Mouse (Mus musculus): ENCODE measurements around the gene Tgfbrap1.

Gene Tgfbrap1

DNA sequence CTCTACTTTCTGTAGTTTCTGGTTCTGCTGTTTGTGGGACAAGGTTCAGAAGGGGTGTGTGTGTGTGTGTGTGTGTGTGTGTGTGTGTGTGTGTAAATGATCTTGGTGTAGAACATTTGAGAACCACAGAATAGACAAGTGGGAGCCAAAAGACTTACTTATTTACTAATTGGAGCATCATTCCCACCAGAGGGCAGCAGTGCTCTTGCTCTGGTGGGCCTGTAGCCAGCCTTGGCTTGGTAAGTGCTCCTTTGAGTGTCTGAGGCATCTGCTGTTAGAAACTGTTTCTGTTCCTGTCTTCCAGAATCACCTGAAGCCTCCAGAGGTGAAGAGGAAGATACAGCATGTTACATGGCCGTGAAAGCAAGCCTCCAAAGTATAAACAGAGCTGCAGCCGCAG is 14.4 kb upstream of the Tgfbrap1 start:
- peak in 1 of 2 experiments; percentile 61 for DNase-seq (ENCODE audit: low spot score in 2 of 2)

DNA sequence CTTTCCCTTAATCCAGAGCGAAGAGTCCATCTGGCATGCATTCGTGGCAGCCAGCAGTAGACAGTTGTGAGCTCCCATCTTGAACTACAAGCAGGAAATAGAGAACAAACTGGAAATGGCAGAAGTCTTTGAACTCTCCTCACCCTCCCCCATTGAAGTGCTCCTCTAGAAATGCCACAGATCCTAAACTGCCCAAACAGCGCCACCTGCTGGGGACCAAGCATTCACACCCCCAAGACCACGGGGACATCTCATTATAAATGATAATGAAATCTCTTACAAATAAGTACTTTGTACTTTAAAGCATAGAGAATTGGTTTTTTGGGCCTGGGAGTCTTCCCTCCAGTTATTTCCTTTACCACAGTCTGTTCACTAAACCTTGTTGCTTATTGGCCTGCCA is 12.1 kb upstream of the Tgfbrap1 start:
- DNase-seq (ENCODE audit: low spot score in 2 of 2) = no peak

DNA sequence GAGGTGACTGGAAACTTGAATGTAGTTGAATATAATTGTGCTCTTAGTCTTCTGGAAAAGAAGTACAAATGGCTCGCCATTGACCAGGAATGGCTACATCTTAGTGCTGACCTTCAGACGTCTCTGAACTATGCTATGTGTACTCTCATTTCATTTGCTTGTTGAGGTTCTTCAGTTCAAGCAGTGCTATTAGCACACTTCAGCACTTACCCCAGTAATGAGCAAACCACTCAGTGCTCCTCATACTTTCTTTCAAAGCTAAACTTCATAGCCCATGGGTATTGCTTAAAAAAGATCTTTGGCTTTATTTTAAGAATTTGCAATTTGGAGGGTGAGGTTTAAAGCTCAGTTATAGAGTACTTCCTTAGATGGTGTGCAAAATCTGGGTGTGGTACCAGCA is 10.3 kb upstream of the Tgfbrap1 start:
- DNase-seq (ENCODE audit: low spot score in 2 of 2) = no peak

DNA sequence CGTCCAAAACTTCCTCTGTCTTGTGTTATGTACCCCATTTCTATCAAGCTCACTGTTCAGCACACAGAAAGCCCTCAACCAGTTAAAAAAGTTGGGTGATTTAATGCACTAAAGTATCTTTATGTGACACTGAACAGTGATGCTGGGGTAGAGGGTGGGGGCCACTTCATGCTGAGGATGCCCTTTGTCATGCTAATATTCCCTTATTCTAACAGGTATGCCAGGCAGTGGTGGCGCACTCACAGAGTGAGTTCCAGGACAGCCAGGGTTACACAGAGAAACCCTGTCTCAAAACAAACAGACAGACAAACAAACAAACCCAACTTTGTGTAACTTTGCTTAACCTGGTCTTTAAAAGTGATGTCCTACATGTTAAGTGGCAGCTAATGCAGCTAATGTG is 4.2 kb downstream of the Tgfbrap1 start:
- DNase-seq (ENCODE audit: low spot score in 2 of 2) = no peak

DNA sequence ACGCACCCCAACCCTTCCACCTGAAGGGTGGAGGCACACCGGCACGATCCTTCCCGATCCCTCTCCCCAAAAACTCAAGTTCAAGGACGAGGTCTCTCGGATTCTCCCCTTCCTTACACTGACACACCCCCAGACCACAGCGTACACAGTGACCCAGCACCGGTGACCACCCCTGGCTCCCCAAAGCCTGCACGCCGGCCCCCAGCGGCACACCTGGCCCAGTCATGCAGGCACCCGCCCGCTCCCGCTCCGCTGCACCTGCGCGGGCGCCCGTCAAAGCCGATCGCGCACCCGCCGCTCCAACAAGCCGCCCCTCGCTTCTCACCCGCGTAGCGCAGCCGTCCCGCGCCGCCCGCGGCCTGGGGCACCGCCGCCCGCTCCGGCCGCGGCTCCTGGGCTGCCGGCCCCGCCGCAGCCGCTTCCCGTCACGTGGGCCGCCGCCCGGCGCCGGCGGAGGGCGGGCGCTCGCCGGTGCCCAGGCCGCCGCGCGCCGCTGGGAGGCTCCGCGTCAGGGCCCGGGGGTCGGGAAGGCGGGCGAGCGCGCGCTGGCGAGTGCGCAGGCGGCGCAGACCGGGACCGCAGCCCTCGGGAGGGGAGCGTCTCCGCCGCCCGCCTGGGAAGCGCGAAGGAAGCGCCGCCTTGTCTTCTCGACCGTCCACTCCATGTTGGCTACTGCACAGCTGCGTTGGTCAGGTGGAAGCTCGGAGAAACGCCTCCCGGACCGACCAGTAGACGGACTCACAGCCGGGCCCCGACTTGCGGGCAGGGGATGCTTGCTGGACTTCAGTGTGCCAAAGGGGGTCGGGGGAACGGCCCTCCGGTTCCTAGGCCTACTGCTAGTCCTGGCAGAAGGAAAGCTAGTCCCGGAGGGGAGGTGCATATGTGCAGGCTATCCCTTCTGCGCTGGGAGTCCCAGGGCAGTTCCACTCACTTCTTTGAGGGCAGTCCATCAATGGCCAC is 6.1 kb downstream of the Tgfbrap1 start:
- peak; percentile 58 to 64 for DNase-seq (ENCODE audit: low spot score in 2 of 2)

DNA sequence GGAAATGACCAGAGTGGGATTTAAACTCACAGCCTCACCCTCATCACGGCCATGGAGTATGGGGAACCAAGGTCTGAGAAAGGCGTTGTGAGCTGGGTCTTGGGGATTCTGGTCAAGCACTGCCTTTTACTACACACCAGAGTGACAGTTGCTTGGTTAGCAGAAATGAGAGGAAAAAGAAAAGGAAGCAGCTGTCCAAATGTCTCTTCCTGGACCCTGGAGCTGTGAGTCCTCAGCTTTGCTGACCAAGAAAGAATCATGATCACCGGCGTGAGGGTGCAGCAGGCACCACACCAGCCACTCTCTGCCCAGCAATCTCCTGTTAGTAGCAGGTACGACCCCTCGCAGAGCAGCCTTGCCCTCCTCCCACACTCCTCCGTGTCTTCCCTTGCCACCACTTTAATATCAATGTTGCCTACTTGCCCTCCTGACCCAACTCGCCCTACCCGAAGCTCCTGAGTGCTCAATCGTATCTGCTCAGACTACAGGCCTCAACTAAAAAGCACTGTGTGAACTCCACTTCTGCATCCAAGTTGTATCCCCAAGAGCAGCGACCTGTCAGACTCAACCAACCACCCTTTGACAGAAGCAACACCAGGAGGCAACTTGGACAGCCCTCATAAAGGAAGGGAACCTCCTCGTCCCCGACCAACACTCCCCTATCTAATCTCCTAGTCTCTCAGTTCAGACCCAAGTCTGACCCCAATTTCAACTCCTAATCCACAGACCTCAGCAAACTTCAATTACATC is 7.0 kb downstream of the Tgfbrap1 start:
- DNase-seq (ENCODE audit: low spot score in 2 of 2) = no peak

DNA sequence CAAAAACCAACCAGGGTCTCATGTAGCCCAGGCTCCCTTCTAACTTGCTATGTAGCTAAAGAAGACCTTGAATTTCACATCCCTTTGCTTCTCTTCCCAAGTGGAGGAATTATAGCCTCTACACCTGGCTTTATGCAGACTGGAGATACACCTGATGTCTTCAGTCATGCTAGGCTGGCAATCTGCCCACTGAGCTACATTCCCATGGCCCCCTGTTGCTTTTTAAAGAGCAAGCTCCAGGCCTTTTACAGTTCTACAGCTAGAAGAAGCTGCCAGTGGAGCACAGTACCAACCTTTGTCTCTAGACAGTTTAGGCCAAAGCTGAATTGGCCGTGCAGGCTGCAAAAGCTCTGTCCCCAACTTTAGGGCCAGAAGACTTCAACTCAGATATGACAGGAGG is 8.0 kb downstream of the Tgfbrap1 start:
- no peak for DNase-seq (ENCODE audit: low spot score in 2 of 2)

DNA sequence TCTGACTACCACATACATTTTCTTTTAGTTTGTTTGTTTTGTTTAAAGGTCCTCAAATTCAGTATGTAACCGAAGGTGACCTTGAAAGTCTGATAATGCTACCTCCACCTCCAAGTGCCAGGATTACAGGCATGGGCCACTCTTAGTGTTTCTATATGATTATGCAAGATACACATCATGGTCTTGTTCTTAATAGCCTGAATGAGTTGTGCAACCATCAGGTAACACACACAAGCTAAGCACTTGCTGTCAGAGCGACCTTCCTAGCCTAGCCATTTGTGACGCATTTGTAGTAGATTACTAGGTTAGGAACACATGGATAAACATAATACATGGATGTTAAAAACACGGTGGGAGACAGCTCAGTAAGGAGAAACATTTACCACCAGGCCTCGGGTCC is 15.5 kb downstream of the Tgfbrap1 start:
- no peak for DNase-seq (ENCODE audit: low spot score in 2 of 2)

DNA sequence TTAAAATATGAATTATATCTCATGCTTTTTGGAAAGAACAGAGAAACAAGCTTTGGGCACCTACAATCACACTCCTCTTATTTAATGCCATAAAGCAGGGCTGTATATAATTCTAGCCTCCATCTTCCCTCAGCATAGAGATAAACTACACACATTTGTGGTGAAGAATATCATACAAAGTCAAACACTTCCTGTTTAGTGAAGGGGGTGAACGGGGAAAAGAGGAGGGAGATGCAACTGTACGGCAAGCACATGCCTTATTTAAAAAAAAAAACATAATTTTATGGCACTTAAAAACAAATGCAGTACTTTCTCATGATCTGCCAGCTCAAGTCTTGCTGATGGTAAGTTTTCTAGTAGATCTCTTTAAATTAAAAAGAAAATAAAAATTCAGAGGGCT is 20.3 kb downstream of the Tgfbrap1 start:
- DNase-seq (ENCODE audit: low spot score in 2 of 2) = no peak

DNA sequence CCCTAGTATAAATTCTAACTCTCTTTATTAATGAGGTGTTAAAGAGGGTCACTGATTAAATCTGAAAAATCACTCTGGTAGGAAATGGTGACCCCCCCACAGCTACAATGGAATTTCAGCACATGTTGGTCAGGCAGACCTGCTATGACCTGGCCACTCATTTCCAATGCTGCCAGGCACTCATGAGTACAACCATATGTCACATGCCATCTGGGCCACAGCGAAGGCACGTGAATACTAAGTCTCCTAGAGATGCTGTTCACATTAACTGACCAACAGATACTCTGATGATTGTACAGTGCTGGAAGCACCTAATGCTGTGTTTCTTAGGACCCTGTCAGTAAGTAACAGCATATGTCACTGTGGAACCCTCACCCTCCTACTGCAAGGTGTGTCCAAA is 23.6 kb downstream of the Tgfbrap1 start:
- no peak for DNase-seq (ENCODE audit: low spot score in 2 of 2)

DNA sequence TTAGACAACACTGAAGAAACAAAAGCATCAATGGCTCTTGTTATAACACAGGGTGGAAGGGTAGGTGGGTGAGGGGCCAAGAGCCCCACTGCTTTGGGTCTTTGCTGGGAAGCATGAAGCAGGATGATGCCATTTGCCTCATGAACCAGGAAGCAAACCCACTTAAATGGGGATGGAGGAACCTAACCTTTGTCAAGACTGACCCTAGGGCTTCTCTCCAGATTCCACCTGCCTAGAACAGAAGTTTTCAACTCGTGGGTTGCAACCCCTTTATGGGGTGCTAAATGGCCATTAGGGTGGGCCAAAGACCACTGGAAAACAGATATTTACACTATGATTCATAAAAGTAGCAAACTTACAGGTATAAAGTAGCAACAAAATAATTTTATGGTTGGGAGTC is 25.9 kb downstream of the Tgfbrap1 start:
- DNase-seq (ENCODE audit: low spot score in 2 of 2) = no peak

DNA sequence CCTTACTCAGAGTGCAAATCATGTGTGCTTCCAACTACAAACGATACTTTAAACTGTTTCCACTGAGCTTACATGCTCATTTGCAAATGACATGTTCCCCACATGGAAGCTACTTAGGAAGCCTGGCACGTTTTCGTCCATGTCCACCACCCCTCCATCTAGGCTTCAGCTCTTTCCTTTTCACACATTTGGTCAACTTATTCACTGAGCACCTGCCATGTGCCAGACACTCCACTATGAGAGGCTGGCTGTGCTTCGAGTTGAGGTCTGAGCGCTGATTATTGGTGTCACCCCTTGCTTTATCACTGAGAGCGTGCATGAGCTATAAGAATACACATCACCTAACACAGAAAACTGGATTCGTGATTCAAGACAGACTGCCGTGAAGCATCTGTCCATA is 26.4 kb downstream of the Tgfbrap1 start:
- no peak for DNase-seq (ENCODE audit: low spot score in 2 of 2)

DNA sequence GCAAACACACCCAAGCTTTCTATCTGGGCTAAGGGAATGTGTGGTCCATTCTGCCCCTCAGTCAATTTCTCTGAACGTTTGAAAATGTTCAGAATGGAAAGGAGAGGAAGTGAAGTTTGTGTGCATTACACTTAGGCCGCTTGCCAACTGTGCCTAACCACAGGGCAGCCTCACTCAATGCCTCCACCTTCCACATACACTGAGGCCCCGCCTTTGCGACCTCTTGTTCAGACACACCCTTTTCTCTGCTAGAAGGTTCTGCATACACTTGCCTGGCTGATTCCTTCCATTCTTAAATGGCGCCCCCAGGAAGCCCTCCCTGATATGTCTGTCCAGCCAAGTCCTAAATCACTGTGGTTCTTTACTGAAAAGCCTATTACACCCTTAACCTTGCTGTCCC is 27.7 kb downstream of the Tgfbrap1 start:
- no peak for DNase-seq (ENCODE audit: low spot score in 2 of 2)

DNA sequence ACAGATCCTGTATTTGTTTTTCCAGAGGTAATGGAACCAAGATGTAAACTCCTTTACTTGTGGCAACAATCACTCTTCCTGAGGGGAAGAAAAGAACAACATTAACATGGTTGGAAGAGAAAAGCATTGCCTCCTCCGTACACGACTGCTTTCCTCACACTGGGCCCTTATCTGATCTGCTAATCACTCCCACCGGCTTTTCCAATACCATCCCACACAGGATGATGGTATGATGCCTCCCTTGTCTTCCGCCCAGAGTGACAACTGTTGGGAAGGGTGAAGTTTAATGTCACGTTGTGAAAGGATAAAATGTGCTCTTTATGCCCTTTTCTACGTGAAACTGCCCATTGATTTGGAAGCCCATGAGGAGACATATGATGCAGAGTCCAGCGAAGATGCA is 30.9 kb downstream of the Tgfbrap1 start:
- no peak for DNase-seq (ENCODE audit: low spot score in 2 of 2)

DNA sequence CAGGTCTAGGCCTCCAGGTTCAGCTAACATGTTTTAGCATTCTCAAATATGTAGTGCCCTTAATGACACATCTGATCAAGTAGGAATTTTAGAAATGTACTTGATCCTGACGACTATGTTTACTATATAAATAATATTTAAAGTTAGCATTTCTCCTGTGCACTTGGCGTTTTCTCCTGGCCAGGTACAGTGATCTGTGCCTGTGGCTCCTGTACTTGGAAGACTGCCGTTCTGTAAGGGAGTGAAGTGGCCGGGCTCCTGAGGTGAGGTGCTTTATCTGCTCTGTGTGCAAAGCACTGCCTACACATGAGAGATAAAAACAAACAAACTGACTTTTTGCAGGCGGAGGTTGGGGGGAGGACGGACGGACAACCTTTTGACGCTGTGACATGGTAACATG is 31.9 kb downstream of the Tgfbrap1 start:
- no peak for DNase-seq (ENCODE audit: low spot score in 2 of 2)

DNA sequence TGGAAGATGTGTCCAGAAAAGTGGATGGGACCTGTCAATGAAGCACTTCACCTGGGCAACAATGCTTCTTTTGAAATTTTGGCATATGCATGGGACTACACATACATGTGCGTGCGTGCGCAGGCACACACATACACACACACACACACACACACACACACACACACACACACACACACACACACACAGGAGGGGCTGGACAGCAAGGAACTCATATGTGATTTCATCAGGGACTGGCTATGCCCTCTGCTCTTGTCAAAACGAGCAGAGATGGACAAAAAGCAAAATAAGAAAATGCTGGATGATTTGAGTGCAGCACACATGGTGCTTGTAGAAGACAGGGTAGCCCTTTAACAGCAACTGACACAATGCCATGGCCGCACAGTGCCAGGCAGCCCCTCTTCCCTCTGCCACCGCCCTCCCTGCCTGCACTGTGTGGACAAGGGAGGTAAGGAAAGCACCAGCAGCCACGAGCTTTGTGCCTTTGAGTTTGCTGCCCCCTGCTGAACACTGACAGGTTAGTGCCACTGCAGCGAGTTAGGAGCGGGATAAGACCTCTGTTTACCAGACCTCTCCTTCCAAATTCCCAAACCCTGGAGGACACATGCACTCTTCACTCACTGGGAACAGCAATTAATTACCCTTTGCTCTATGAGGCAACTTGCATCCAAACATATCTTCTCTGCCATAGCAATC is 32.7 kb downstream of the Tgfbrap1 start:
- DNase-seq (ENCODE audit: low spot score in 2 of 2) = peak; percentile 44 to 70

DNA sequence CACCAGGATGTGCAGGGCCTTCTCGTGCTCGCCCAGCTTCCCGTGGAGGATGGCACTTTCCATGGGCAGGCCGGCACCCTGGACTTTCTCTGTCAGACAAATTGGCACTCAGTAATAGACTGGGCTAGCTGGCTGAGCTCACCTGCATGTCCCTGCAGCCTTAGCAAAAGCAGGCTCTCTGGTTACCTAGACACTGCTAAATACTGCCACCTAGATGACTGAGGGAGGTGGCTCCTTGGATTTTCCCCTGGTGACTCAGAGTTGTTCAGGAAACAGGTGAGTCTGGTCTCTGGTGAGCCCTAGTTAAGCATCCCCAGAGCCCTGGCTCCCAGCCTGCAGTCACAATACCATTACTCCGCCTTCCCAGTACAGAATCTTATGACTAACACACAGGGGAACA is 46.5 kb downstream of the Tgfbrap1 start:
- DNase-seq (ENCODE audit: low spot score in 2 of 2) = no peak

DNA sequence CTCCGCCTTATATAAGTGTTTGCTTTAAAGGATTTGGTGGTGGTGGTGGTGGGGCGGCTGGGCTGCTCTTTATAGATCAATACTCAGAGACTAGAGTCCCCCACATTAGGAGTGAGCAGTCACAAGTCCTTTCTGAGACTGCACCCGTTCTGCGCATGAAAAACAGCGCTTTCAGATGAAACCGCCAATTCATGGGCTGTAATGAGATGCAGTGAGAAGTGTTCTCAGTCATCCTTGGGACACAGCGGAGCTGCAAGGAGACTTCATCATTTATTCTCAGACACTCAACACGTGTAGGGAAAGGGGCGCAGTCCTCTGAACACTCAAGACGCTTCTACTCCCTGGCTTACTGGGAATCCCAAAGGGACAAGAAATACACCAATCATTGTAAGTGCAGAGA is 50.6 kb downstream of the Tgfbrap1 start:
- DNase-seq (ENCODE audit: low spot score in 2 of 2) = no peak

DNA sequence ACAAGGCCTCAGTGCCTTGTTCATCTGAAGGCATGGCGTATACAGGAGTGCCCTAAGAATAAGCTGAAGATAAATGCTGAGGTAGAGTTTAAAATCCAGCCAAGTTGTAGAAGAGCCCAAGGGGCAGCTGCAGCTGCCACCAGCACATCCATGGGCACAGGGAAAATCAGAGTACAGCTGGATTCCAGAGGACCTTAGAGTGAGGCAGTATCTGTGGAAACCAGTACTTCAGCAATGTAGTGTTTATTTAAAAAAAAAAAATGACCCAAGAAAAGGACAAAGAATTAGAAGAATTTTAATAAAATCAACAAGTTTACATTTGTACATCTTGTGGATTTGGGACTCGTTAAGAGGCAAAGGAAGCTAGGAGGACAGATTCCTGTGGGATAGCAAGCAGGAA is 51.4 kb downstream of the Tgfbrap1 start:
- DNase-seq (ENCODE audit: low spot score in 2 of 2) = no peak

DNA sequence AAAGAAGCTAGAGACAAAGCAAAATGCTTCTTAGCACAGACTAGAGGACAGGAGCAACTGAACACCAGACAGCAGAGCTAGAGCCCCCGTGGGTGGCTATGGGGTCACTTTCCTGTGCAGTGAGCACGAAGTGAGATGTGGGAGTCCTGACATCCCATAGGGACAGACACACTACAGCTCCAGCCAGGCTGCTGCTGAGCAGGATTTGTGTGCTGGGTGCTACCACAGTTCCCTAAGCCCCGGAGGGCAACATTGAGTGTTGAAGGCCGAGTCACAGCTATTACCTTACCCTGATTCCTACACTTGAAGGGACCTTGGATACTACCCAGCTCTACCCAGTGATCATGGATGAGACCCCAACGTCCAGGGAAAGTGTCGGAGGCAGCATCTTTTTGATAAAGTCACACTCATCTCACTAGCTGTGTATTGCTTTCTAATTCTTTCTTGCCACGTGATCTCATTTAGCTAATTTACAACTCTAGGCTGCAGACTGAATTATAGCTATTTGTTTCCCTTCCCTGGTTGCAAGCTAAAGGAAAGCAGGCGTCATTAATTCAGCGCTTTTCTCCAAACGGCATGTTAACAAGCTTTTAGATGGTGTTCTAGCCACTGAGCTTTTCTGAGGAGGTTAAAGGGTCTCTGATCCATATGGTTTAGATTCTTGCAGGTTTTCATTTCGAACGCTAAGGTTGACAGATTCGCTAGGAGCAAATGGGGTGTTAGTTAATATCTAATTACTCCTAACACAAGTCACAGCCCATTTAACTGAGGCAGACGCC is 53.0 kb downstream of the Tgfbrap1 start:
- DNase-seq (ENCODE audit: low spot score in 2 of 2) = no peak

DNA sequence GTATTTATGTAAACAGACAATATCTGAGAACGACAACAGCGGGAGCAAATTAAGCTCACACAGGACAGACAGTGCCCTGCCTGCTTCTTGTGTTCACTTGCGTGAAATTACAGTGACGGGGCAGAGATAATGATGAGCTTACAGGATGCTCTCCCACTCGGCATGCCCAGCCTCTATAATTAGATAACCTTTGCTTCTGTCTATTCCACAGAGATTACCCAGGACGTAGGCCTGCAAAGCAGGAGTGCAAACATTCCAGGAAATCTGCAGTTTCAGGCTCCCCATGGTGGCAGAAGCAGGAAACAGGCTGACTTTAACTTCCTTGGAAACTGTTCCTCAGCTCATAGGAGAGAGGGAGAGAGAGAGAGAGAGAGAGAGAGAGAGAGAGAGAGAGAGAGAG is 56.2 kb downstream of the Tgfbrap1 start:
- DNase-seq (ENCODE audit: low spot score in 2 of 2) = no peak

DNA sequence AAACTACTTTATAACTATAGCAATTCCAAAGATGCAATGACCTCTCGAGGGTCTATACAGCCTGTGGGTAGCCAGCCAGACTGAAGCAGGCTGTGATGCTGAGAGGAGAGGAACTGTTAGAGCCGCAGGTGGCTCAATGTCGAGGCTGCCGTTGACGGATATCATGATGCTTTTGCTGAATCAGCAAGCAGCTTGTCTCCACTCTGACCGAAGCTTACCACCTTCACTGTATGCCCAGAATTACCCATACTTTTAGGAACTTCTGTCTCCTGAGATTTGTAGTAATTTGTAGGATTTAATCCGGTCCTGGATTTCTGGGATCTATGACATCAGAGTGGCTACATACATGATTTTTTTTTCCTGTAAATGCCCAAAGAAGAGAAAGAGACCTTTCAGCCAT is 62.4 kb downstream of the Tgfbrap1 start:
- no peak for DNase-seq (ENCODE audit: low spot score in 2 of 2)

All from frontal cortex, postnatal 14 days (tissue).